Mouse (Mus musculus): ENCODE data around the gene Cyct. TPM values are rescaled to one million over a fixed set of nuclear protein-coding genes. Genes with fewer than 3 reads are reported as not detected.

The Cyct gene
- polyA plus RNA-seq, 1 experiment from 2014 or later: not detected

GRCm38 (mm10) chr2:76326161-76326560, 34.1 kb downstream of the Cyct start:
- 92% methylated on average over 3 of the region's 3 CpGs for WGBS
- DNase-seq (ENCODE audit: low spot score): no peak

DNA sequence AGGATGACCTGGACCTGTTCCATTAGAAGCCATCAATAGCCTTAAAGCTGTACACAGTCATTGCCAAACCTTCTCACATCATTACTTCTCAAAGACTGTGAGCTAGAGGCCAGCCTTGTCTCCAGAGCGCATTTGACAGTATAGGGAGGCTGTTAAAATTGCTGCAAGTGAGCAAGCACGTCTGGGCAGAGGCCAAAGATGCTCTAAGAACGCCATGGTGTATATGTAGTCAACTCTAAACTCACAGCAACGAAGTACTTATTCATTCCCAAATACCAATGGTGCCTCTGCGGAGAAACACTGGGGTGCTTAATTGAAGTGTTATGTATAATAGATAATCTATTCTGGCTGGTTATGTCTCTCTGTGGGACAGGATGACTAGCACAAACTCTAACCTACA, 35.8 kb downstream of the Cyct start:
- DNase-seq (ENCODE audit: low spot score): no peak
- Histone ChIP-seq H3K9me3 (no peaks in the 10 kb centered on the region), H3K27me3 (ENCODE audit: insufficient read depth, poor library complexity, severe bottlenecking) (no peaks in the 10 kb centered on the region), H3K36me3 (no peaks in the 10 kb centered on the region), H3K27ac (no peak overlapping the region), H3K4me3 (no peak overlapping the region), H3K4me1 (replicated peaks) (peaks cover 7% of the 10 kb centered on the region)
- 90% methylated on average over 5 of the region's 5 CpGs for WGBS

More at GRCm38 (mm10) chr2:76326161-76326560, 34.1 kb downstream of the Cyct start:
- H3K4me3 ChIP-seq: no peak overlapping the region
- peaks cover 7% of the 10 kb centered on the region for H3K4me1 ChIP-seq (replicated peaks)
- no peak overlapping the region for H3K27ac ChIP-seq
- H3K27me3 ChIP-seq (ENCODE audit: insufficient read depth, poor library complexity, severe bottlenecking): no peaks in the 10 kb centered on the region
- no peaks in the 10 kb centered on the region for H3K9me3 ChIP-seq
- H3K36me3 ChIP-seq: no peaks in the 10 kb centered on the region

DNA sequence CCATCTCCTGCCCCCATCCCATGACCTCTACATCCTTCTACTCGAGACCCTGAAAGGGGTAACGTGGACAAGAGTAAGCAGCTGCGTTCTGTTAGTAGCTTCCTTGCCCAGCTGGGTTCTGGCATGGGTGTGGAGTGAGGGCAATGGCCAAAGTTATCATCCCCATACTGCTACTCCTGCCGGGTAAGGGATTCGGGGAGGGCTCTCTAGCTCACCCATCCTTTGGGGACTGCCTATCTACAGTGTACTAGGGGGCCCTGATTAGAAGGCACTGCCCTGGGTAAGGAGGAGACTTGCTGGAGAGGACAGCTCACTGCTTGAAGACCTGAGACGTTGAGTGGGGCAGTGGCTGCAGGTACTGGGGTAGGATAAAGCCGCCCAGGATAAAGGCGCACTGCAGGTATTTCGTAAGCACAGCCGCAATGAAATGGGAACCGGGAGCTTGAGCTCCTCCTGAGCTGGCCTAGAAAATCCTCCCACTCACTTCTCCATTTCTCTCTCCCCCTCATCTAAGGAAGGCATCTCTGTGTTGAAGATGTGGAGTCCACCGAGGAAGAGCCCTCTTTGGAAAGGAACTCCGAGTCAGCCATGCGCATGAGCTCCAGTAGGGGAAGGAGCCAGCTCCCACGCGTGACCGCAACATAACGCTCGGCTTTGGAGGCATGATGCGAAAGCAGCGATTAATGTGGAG, 36.9 kb downstream of the Cyct start:
- 88% methylated on average over 21 of the region's 21 CpGs for WGBS

GRCm38 (mm10) chr2:76320336-76320735, 39.9 kb downstream of the Cyct start:
- Histone ChIP-seq H3K36me3 (no peaks in the 10 kb centered on the region), H3K4me1 (replicated peaks) (no peaks in the 10 kb centered on the region; the same call in 1 of the 2 replicates)

More for the DNA sequence above, 36.9 kb downstream of the Cyct start:
- Histone ChIP-seq H3K9me3 (no peaks in the 10 kb centered on the region), H3K36me3 (no peaks in the 10 kb centered on the region), H3K27me3 (ENCODE audit: insufficient read depth, poor library complexity, severe bottlenecking) (no peaks in the 10 kb centered on the region), H3K4me1 (replicated peaks) (no peaks in the 10 kb centered on the region; the same call in 1 of the 2 replicates), H3K4me3 (no peak overlapping the region), H3K27ac (no peak overlapping the region)
- DNase-seq (ENCODE audit: low spot score): no peak

DNA sequence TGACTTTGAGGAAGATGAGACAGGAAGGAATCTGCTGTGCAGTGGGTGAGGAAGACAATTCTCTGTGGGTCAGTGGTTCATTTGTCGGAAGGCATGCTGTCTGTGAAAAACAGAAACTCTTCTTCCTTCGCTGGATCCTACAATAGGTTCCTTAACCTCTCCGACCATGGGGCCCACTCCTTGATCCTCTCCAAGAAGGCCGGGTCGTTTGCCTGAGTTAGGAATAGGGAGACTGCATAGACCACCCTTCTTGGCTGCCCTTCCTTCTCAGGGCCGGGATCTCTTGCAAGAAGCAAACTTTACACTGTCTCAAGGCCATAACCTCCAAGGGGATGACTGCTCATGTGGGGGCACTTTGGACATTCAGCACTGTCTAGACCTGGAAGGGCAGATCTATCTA, 41.0 kb downstream of the Cyct start:
- no peaks in the 10 kb centered on the region; the same call in 1 of the 2 replicates for H3K4me1 ChIP-seq (replicated peaks)
- H3K9me3 ChIP-seq: no peaks in the 10 kb centered on the region
- 88% methylated on average over 6 of the region's 6 CpGs for WGBS
- no peaks in the 10 kb centered on the region for H3K27me3 ChIP-seq (ENCODE audit: insufficient read depth, poor library complexity, severe bottlenecking)
- H3K36me3 ChIP-seq: no peaks in the 10 kb centered on the region
- no peak overlapping the region for H3K27ac ChIP-seq
- H3K4me3 ChIP-seq: no peak overlapping the region
- no peak for DNase-seq (ENCODE audit: low spot score)

More at GRCm38 (mm10) chr2:76320336-76320735, 39.9 kb downstream of the Cyct start:
- DNase-seq (ENCODE audit: low spot score): no peak
- Histone ChIP-seq H3K27ac (no peak overlapping the region), H3K27me3 (ENCODE audit: insufficient read depth, poor library complexity, severe bottlenecking) (no peaks in the 10 kb centered on the region), H3K4me3 (no peak overlapping the region), H3K9me3 (no peaks in the 10 kb centered on the region)
- WGBS: 91% methylated on average over 6 of the region's 6 CpGs

Other genes with a start within 250 kb of the Cyct start
- gene Pde11a, start 21.7 kb downstream of the Cyct start, polyA plus RNA-seq (2016; fragmentation: Nextera tagmentation; extraction: Ambion mirVana): 0.29 and 0.81 TPM in 2 replicates
- gene Rbm45, start 9.5 kb upstream of the Cyct start, polyA plus RNA-seq (2016; fragmentation: Nextera tagmentation; extraction: Ambion mirVana): 17.8 and 18.3 TPM in 2 replicates
- gene Osbpl6, start 46.1 kb upstream of the Cyct start, polyA plus RNA-seq (2016; fragmentation: Nextera tagmentation; extraction: Ambion mirVana): 13.8 and 15.4 TPM in 2 replicates

Data from hindbrain, embryonic 10.5 days (tissue).